Mouse (Mus musculus): ENCODE measurements around the gene Zfp872.

- TF ChIP-seq GATA1 (IDR thresholded peaks at IDR 0.05; ENCODE audit: borderline replicate concordance, low read length) (no peak), FLI1 (IDR thresholded peaks at IDR 0.05; ENCODE audit: low read length) (no peak)
Measured at GRCm38 (mm10) chr9:22166686-22167085, 21.2 kb upstream of the Zfp872 start.

Data from megakaryocyte, embryonic 14.5 days (primary cell).